Mouse (Mus musculus) midbrain, postnatal 0 days (tissue): ENCODE measurements at regions not wholly inside any gene's neighbourhood (a gene's known extent, or its start where the extent isn't known, plus 50 kb on each side); places are given as distances from the start of the nearest gene placed in this dataset.

Experiments
- ATAC-seq: fragments of 200-750 bp; cut with Nextera tagmentation; 2 replicates; pipeline ENCODE4 v1.8.0; 2017; ENCODE audit warnings: moderate number of reproducible peaks, mild to moderate bottlenecking, moderate TSS enrichment, moderate library complexity; ENCODE audit not compliant: low FRiP score
- DNase-seq: peaks from one replicate; pipeline ENCODE4 v3.0.0-alpha.2; 2015; ENCODE audit warnings: low spot score
- H3K27ac ChIP-seq: fragments of 300-500 bp; sonication (generic); 2 replicates; pipeline ENCODE4 v1.5.1; 2014; ENCODE audit warnings: low read depth, mild to moderate bottlenecking, low read length, mixed read lengths
- H3K27me3 ChIP-seq: fragments of 300-500 bp; sonication (generic); 2 replicates; pipeline ENCODE4 v1.6.1; 2014; ENCODE audit warnings: low read length, control low read depth, mixed read lengths; ENCODE audit not compliant: insufficient read depth
- H3K36me3 ChIP-seq: fragments of 300-500 bp; sonication (generic); 2 replicates; pipeline ENCODE4 v1.6.1; 2014; ENCODE audit warnings: low read length, control low read depth, mixed read lengths; ENCODE audit not compliant: insufficient read depth
- H3K4me1 ChIP-seq: fragments of 300-500 bp; sonication (generic); 2 replicates; pipeline ENCODE4 v1.6.1; 2014; ENCODE audit warnings: mild to moderate bottlenecking, control low read depth, antibody characterized with exemption, low read length, mixed read lengths; ENCODE audit not compliant: insufficient read depth
- H3K4me2 ChIP-seq: fragments of 300-500 bp; sonication (generic); 2 replicates; pipeline ENCODE4 v1.6.1; 2014; ENCODE audit warnings: low read depth, mild to moderate bottlenecking, low read length, mixed read lengths; ENCODE audit not compliant: poor library complexity, severe bottlenecking
- H3K4me3 ChIP-seq: fragments of 300-500 bp; sonication (generic); 2 replicates; pipeline ENCODE4 v1.5.1; 2014; ENCODE audit warnings: low read depth, mild to moderate bottlenecking, low read length, moderate library complexity
- H3K9ac ChIP-seq: fragments of 300-500 bp; sonication (generic); replicated peaks from 2 replicates; pipeline ENCODE4 v1.6.1; 2014; ENCODE audit warnings: mild to moderate bottlenecking, low read length, moderate library complexity, mixed read lengths; ENCODE audit not compliant: poor library complexity, severe bottlenecking
- H3K9me3 ChIP-seq: fragments of 300-500 bp; sonication (generic); 2 replicates; pipeline ENCODE4 v1.6.1; 2016; ENCODE audit warnings: low read length, control low read depth
- CTCF ChIP-seq: IDR thresholded peaks from 2 replicates; pipeline ENCODE4 v1.5.1; 2016; ENCODE audit warnings: antibody characterized with exemption, mild to moderate bottlenecking
- WGBS: fragments of 180-500 bp; shearing (Covaris S2); extraction: QIAGEN DNeasy Blood & Tissue Kit; methylation state at CpG from one replicate; pipeline ENCODE4 v1.1.7; 2014; 5-methylcytosine and 5-hydroxymethylcytosine counted together

- Histone ChIP-seq H3K4me3 (no peak overlapping the region), H3K27me3 (peaks cover 79% of the 10 kb centered on the region), H3K9me3 (no peaks in the 10 kb centered on the region), H3K4me2 (no peak overlapping the region), H3K27ac (no peak overlapping the region), H3K9ac (no peak overlapping the region), H3K36me3 (no peaks in the 10 kb centered on the region), H3K4me1 (no peaks in the 10 kb centered on the region)
- no peak for ATAC-seq
- no peak for DNase-seq
- WGBS = 13% methylated on average over 14 of the region's 14 CpGs
- no peak for TF ChIP-seq CTCF
Measured at GRCm38 (mm10) chr7:70286836-70287355, 79.6 kb downstream of the Nr2f2 start.

GRCm38 (mm10) chr7:70285344-70285743 lies 81.2 kb downstream of the Nr2f2 start:
- no peaks in the 10 kb centered on the region for H3K36me3 ChIP-seq
- WGBS = 18% methylated on average over 3 of the region's 3 CpGs
- peaks cover 78% of the 10 kb centered on the region for H3K27me3 ChIP-seq
- H3K9me3 ChIP-seq = no peaks in the 10 kb centered on the region
- H3K9ac ChIP-seq = no peak overlapping the region
- DNase-seq = no peak
- no peak overlapping the region for H3K4me3 ChIP-seq
- ATAC-seq = no peak
- no peaks in the 10 kb centered on the region for H3K4me1 ChIP-seq
- H3K4me2 ChIP-seq = no peak overlapping the region
- H3K27ac ChIP-seq = no peak overlapping the region
- TF ChIP-seq CTCF = no peak

- WGBS = 15% methylated on average over 1 of the region's 1 CpGs
- H3K27me3 ChIP-seq = peaks cover 70% of the 10 kb centered on the region
- DNase-seq = no peak
Measured at GRCm38 (mm10) chr7:70283836-70284235, 82.7 kb downstream of the Nr2f2 start.

GRCm38 (mm10) chr7:70283166-70283565 lies 83.4 kb downstream of the Nr2f2 start:
- Histone ChIP-seq H3K4me1 (no peaks in the 10 kb centered on the region), H3K27ac (no peak overlapping the region), H3K9me3 (no peaks in the 10 kb centered on the region), H3K4me2 (no peak overlapping the region), H3K9ac (no peak overlapping the region), H3K27me3 (peaks cover 68% of the 10 kb centered on the region), H3K4me3 (no peak overlapping the region), H3K36me3 (no peaks in the 10 kb centered on the region)
- ATAC-seq (no peak), DNase-seq (no peak)
- TF ChIP-seq CTCF = no peak
- WGBS = 16% methylated on average over 4 of the region's 4 CpGs

More at GRCm38 (mm10) chr7:70283836-70284235, 82.7 kb downstream of the Nr2f2 start:
- H3K27ac ChIP-seq = no peak overlapping the region
- H3K4me3 ChIP-seq = no peak overlapping the region
- H3K36me3 ChIP-seq = no peaks in the 10 kb centered on the region
- no peak for ATAC-seq
- H3K4me2 ChIP-seq = no peak overlapping the region
- TF ChIP-seq CTCF = no peak
- H3K9me3 ChIP-seq = no peaks in the 10 kb centered on the region
- no peaks in the 10 kb centered on the region for H3K4me1 ChIP-seq
- no peak overlapping the region for H3K9ac ChIP-seq

- Histone ChIP-seq H3K9ac (no peak overlapping the region), H3K4me3 (no peak overlapping the region), H3K27ac (no peak overlapping the region), H3K27me3 (peaks cover 72% of the 10 kb centered on the region), H3K4me2 (no peak overlapping the region), H3K36me3 (no peaks in the 10 kb centered on the region), H3K9me3 (no peaks in the 10 kb centered on the region), H3K4me1 (no peaks in the 10 kb centered on the region)
- DNase-seq (no peak), ATAC-seq (no peak)
- TF ChIP-seq CTCF = no peak
- WGBS = 8% methylated on average over 11 of the region's 11 CpGs
Measured at GRCm38 (mm10) chr7:70281891-70282515, 84.5 kb downstream of the Nr2f2 start.

- peaks cover 70% of the 10 kb centered on the region for H3K27me3 ChIP-seq
- H3K9me3 ChIP-seq = no peaks in the 10 kb centered on the region
- no peak overlapping the region for H3K9ac ChIP-seq
- ATAC-seq (no peak), DNase-seq (no peak)
- peak overlapping the region; percentile 20; the same call in 1 of the 2 replicates for H3K4me2 ChIP-seq
- H3K4me3 ChIP-seq = peak overlapping the region; percentile 7; the same call in 1 of the 2 replicates
- H3K4me1 ChIP-seq = no peaks in the 10 kb centered on the region
- no peak overlapping the region for H3K27ac ChIP-seq
- TF ChIP-seq CTCF = no peak
- no peaks in the 10 kb centered on the region for H3K36me3 ChIP-seq
- WGBS = 5% methylated on average over 22 of the region's 22 CpGs
Measured at GRCm38 (mm10) chr7:70281381-70281750, 85.2 kb downstream of the Nr2f2 start.
